Mouse (Mus musculus): ENCODE results near the gene Pik3r2.
A peak's percentile ranks its signal among the peaks of the same experiment; 100 is the strongest.
"Not testable (repeated sequence)": the region's sequence is repeated elsewhere in the genome, so short reads cannot be mapped to it uniquely, and the experiment has no call there.

Pik3r2 gene

DNA sequence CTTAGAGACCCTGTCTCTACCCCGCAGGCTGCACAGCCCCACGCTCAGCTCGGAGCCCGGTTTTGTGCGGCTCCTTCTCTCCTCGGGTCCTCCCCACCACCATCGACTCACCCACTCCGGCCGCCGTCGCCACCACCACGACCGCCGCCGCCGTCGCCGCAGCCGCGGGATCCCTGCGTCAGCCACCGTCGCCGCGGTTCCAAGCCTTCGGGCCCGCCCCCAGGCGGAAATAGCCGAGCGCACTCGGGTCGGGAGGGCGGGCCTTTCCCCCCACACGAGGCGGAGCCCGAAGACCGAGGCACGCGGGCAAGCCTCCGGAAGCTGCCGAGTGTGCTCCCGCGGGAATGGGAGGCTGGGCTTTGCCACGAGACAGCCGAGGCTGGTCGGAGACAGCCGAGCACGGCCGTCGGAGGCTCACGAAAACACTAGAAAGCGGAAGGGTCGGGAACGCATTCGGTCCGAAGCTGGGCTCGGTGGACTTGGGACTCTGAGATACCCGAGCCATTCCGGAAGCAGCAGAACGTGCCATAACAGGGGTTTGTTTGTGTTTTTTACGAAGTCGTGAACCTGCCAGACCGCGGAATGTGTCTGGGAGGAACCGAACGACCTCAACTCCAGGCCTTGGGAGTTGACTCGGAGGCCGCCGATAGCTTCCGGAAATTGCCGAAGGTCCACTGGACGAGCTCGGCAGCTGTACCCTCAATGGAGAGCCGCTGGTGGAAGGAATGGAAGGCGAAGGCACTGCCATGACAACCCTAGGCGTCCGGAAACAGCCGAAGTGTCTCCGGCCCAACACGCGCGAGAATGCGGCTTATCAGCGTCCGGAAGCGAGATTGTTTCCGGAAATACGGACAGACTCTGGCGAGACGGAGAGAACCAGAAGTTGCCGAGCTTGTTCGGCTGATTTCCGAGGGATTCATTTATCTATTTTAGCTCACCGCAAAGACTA is at the start of gene Pik3r2:
Gene Pik3r2 (minus strand): TSS at position 218 of the 949 bp plus-strand sequence.
- DNase-seq (ENCODE audit: low spot score): peak; percentile 94

DNA sequence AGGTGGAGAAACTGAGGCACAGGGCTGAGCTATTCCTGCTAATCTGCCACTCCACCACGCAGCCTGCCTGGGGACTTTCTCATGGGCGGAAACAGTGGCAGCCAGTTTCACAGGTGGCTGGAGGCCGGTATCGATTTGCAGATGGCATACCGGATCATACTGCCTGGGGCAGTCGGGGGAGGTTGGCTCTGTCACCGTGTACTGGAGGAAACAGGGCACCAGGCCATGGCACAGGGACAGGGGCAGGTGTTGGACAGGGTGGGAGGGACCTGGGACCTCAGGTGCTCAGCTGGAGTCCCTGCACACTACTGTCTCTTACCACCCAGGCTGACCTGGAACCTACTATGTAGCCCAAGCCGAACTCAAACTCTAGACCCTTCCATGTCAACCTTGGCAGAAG is 49.3 kb upstream of the Pik3r2 start:
- no peak for DNase-seq (ENCODE audit: low spot score)

DNA sequence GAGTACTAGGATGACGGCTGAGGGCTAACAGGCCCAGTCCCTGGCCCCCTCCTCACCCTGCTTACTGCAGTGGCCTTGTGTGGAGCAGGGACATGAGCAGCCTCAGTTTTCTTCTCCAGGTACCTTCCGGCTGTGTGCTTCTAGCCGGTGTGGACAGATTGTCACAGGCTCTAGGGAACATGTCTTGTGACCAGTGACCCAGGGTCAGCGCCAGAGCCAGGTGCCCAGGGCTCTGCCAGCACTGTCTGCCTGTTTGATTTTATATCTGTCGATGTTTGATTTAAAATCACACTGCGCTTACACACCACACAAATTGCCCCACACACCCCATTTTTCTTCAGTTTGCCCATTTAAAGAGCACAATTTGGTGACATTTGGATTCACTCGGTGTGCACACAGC is 47.3 kb upstream of the Pik3r2 start:
- no peak for DNase-seq (ENCODE audit: low spot score)

DNA sequence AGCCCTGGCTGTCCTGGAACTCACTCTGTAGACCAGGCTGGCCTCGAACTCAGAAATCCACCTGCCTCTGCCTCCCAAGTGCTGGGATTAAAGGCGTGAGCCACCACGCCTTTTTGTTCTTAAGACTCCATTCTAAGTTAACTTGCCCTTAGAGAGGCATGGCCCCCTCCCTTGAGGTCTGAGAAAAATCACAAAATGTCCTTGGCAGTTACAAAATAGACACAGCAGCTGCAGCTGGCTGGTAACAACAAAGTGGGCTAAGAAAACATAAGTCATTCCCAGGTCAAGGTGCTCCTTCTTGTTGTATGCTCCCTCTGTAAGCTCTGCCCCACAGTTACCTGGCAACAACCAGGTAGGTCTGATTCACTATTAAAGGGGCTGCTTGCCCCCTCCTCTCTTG is 46.1 kb upstream of the Pik3r2 start:
- not testable (repeated sequence) for DNase-seq (ENCODE audit: low spot score)

DNA sequence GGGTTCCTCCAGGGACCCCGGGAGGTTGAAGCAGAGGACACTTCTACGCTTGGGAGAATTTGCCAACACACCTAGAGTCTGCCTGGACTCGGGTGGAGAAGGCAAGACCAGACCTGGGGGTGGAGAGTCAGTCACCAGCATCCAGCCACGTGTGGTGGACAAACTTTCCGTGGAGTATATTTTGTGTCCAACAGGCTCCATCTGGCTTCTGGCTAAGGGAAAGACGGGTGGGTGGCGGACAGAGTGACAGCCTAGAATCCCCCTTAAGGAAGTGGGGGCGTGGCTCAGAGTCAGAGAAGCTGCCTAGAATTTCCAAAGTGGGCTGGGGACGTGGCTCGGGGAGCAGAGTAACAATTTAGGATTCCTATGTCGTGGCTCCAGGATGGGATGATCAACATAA is 45.5 kb upstream of the Pik3r2 start:
- no peak for DNase-seq (ENCODE audit: low spot score)

DNA sequence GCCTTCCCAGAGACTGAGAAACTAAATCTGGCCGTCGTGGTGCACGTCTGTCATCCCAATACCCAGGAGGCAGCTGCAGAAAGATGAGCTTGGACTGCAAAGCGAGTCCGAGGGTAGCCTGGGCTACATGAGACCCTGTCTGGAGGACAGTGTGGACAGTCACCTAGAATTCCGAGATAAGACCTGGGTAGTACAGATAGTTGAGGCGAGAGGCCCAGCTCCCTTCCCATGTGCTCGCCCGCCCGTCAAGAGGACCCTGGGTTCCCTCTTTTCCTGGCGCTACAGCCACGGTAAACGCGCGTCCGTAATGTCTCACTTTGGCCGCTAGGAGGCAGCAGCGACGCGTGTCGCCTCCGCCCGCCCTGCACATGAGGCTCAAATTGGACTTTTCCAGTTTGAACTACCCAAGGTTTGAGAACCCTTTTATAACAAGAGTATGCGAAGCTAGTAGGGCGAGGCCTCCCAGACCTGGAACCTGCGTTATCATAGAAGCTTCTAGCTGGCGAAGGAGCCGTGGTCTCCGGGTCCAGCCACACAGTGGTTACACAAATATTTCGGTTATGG is 45.0 kb upstream of the Pik3r2 start:
- no peak for DNase-seq (ENCODE audit: low spot score)

DNA sequence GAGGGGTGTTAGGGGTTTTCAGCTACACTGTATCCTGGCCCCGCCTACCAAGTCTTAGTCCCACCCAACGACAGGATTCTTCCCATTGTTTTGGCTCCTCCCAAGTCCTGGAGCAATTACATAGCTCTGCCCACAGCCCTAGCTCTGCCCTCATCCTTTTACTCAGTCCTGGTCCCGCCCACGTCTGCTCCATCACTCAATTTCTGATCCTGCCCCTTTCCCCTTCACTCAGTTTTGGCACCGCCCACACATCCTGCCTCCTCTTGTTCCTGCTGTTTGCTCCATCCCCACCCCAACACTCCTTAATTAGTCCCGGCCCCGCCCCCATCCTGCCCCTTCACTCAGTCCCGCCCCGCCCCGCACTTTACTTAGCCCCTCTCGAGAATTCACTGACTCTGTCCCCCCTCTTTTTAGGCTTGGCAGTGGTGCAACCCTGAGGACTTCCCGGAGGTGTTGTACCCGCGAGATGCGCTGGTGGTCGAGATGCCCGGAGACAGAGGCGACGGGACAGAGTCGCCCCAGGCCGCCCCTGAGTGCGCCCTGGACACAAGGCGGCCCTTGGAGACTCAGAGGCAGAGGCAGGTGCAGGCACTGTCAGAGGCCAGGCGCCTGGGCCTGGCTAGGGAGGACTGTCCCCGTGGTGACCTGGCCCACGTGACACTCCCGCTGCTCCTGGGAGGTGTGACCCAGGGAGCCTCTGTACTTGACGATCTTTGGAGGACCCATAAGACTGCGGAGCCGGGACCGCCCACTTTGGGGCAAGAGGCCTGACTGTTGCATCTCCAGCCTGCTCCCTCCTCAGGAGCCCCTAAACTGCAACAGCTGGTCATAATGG is 43.8 kb upstream of the Pik3r2 start:
- DNase-seq (ENCODE audit: low spot score): no peak

DNA sequence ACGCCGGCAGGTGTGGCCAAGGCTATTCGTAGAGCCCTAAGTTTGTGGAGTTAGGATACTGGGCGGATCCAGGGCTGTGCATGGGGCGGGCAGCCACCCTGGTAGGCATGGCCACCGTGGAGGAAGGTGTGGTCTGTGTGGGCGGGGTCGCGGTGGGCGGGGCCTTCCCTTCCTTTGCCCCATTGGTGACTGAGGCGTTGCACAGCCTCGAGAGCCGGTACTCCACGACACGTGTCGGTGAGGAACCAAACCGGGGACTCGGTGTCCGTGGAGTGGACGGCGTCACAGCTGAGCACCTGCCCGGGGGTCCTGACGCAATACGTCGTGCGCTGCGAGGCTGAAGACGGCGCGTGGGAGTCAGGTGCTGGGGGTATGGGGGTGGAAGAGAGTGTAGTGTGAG is 40.2 kb upstream of the Pik3r2 start:
- DNase-seq (ENCODE audit: low spot score): no peak

DNA sequence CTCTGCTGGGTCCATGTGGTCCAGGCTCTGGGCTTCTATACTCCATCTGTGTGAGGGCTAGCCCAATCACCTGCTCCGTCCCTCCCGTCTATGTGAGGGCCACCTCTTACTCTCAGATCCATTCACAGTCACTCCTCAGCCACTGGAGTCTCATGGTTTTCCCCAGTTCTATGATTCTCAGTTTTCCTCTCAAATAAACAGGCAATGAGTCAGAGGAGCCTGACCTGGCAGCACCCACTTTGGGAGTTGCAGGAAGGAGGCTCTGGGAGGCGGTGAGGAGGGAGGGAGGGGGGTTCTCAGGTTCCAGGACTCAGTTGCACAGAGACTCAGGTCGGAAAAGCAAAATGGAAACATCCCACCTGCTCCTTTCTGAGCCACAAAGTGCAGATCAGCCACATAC is 36.4 kb upstream of the Pik3r2 start:
- no peak for DNase-seq (ENCODE audit: low spot score)

DNA sequence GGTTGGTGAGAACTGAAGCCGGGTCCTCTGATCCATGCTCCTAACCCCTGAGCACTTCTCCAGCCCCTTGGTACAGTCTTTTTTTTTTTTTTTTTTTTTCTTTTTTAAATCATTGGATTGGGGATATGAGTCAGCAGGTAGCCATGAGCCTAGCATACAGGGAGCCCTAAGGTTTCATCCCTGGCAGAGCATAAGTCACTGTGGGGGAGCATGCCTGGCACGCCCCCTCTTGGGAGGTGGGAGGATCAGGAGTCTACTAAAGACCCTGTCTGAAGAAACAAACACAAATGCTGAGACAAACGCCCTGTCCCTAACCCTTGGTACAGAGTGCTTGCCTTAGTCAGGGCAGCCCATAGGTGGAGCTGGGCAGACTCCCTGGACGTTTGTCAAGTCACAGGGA is 35.5 kb upstream of the Pik3r2 start:
- no peak for DNase-seq (ENCODE audit: low spot score)

DNA sequence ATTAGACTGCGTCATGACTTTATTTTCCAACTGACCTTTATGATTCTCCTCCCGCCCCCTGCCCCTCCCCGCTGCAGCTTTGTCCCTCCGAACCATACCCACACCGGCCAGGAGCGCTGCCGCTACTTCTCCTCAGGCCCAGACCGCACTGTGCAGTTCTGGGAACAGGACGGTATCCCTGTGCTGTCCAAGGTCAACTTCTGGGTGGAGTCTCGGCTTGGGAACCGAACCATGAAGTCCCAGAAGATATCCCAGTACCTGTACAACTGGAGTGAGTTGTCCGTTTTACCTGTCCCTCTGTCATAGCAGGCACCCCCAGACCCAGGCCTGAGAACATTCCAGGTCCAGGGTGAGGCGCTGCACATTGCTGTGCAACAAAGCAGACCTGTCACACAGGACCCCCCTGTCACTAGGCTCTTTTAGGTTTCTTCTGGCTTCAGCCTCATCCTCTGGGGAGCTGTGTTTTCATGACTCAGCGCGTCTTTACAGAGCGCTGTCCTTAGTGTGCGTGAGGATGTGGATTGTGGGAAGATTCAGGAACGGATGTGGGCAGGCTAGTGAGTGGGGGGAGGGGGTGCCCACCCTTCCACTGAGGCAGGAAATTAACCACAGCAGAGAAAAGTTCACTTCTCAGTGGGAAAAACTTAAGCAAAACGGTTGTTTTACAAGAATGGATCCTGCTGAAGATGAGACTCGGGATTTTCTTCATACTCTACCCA is 34.6 kb upstream of the Pik3r2 start:
- no peak for DNase-seq (ENCODE audit: low spot score)

DNA sequence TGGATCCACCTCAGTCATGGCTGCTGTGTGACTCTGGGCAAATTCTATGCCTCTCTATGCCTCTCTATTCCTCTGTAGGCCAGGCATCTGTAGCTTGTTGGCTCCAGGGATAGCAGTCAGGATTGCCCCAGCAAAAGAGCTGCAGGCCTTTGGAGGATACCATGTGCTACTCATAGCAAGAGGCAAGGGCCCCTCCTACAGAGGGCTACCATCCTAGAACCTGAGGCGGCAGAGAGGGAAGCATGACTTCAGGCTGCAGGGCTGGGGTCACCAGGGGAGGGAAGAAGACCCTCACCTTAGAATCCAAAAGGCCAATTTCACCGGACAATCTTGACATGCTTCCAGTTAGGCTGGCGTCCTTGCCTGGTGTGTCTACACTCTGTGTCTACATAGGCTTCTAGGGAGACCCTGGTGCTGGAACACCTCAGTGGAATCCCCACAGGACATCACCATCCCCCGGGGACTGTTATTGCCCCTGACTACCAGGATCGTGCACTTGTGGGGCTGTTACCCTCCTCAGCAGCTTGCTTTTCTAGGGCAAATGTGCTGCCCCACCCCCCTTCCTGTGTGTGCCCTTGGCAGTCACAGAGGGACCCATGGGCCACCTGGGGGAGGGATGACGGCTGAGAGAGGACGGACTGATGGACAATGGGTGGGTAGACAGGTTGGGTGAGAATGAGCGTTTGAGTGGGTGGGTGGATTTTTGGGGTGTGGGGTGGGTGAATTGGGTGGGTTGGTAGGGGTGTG is 32.6 kb upstream of the Pik3r2 start:
- no peak for DNase-seq (ENCODE audit: low spot score)

DNA sequence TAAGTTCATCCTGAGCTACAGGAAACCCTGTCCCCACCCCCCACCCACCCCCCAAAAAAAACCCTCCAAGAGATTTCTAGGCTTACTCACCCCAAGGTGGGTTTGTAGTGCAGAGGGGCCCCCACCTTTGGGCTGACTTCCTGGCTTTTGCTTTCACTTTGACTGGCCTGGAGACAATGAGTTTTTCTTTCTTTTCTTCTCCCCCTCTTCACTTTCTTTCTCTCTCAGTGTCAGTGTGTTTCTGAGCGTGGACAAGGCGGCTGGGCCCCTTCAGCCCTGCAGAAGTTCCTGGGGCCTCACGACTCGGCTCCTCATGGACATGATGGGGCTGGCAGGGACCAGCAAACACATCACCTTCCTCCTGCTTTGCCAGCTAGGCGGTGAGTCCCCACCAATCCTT is 31.7 kb upstream of the Pik3r2 start, which contains the start of gene Il12rb1:
Gene Il12rb1 (plus strand): TSS at position 211 of the 400 bp plus-strand sequence.
- DNase-seq (ENCODE audit: low spot score): no peak

DNA sequence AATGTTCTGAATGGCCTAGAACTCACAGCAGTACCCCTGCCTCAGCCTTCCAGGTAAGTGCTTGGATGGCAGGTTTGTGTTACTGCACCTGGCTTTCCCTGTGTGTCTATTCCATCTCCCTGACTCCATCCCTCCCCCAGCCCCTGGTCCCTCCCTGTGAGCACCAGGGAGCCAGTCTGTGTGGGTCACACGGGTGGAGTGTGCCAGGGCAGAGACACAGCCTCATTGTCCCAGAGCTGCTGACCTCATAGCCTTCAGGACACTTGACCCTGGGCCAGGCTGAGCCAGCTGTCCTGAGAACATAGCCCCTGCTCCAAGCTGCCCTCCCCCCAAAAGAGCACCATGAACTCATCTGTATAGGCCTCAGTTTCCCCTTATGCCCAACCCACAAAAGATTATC is 30.8 kb upstream of the Pik3r2 start:
- no peak for DNase-seq (ENCODE audit: low spot score)

DNA sequence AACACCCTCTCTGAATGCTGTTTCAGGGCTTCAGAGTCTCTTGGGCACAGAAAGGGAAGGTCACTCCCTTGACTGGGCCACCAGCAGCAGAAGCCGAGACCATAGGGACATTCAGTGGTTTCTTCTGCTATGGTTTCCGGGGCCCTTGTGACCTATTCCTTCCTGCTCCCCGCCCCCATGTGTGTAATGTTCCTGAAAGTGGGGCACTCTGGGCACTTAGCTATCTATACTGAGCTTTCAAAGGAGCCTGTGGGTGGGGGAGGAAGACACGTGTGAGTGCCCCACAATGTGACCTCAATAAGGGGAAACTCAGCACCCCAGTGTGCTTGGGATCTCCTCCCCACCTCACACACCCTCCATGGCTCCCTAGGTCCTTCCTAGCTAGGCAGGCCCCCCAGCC is 30.0 kb upstream of the Pik3r2 start:
- no peak for DNase-seq (ENCODE audit: low spot score)

DNA sequence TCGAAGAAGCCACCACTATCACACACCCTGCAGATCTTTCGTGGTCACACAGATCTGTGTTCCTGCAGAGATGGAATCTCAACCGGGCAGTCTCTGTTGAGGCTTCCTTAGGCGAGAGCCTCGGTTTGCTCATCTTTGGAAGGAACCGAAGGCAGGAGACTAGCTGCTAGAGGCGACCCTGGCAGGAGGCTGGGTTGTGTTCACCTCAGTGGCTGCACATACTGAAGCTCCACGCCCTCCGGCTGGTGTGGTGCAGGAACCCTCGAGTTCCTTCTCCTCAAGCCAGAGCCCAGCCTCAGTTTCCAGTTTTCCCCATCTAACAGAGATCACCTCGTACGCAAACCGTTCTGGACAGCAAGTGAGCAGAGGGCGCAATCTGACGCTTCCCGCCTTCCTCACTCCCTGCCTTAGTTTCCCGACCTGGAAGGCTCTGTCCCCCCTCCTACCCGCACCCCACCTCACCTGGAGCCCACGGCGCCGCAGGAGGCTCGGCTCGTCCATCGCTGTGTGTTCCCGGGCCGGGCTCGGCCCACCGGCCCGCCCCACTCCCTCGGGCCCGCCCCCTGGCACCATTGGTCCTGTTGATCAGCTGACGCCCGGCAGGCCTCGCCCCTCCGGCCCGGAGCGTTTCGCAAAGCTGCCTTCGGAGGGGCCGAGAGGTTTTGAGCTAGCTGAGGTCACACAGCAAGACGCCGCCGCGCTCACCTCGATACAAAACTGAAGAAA is 28.1 kb upstream of the Pik3r2 start, which contains the start of gene Mast3:
Gene Mast3 (minus strand): TSS at position 574 of the 726 bp plus-strand sequence.
- no peak for DNase-seq (ENCODE audit: low spot score)

DNA sequence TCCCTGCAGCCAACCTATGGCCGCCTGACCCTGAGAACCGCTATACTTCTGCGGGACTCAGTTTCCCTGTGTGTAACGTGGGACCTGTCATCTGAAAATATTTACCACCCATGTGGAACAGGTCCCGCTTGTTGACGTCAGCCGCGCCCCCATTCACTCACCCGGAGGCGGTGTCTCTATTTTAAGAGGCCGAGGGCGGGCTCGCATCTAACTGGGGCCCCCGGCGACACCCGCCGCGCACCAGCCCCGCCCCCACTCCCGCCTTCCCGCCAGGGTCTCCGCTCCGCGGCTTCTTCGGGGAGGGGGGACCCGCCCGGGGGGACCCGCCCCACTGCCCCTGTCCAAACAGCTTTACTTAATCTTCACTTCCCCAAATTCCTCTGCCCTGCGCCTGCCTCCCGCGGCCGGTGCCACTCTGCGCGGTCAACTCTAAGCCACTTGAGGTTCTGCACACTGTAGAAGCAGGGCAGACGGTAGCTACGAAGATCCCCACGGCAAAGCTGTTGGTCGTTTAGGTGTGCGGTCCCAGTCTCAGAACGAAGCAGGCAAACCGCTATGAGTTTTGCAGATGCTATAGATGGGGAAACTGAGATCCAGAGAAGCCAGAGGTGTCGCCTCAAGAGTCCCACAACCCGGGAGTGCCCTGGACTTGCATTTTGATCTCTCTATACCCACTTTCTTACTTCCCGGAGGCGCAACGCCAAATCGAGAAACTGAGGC is 27.4 kb upstream of the Pik3r2 start:
- DNase-seq (ENCODE audit: low spot score): no peak

DNA sequence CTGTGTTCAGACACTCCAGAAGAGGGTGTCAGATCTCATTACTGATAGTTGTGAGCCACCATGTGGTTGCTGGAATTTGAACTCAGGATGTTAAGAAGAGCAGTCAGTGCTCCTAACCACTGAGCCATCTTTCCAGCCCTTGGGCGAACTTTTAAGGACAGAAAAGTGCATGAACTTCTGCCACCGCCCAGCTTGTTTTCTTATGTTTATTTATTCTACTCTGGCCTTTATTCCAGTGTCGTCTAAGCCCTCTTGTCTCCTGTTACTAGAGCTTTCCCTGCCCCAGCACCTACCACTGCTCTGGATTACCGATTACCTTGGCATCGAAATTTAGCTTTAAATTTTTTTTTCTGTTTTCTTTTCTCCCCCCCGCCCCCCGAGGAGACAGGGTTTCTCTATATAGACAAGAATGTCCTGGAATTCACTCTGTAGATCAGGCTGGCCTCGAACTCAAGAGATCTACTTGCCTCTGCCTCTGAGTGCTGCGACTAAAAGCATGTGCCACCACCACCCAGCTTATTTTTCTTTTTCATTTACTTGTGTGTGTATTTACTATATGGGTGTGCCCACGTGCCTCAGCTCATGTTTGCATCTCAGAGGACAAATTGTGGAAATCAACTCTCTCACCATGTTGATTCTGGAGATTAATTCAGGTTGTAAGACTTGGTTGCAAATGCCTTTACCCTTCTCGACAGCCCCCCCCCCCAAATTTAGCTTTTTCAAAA is 26.4 kb upstream of the Pik3r2 start:
- DNase-seq (ENCODE audit: low spot score): no peak

DNA sequence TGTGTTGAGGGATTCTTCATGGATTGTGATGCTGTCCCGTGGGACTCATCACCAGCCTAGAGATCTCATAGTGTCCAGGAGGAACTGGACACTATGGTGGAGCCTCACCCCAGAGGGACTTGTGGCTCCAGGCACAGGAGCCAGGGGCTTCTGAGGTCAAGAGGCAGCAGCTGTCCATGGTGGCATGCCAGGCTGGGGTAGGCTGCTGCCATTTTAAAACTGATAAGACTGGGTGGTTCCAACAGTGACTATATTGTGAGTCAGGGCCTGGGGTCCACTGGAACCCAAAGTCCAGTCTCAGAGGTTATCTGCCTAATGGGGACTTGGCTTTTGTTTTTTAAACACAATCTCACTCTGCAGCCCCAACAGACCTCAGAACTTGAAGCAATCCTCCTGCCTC is 25.3 kb upstream of the Pik3r2 start:
- DNase-seq (ENCODE audit: low spot score): no peak
